Mouse (Mus musculus): ENCODE data around the gene Ercc6l2. TPM values are rescaled to one million over a fixed set of nuclear protein-coding genes. Genes with fewer than 3 reads are reported as not detected.

Ercc6l2 gene
- polyA plus RNA-seq, 1 experiment, result 3.7 TPM

DNA sequence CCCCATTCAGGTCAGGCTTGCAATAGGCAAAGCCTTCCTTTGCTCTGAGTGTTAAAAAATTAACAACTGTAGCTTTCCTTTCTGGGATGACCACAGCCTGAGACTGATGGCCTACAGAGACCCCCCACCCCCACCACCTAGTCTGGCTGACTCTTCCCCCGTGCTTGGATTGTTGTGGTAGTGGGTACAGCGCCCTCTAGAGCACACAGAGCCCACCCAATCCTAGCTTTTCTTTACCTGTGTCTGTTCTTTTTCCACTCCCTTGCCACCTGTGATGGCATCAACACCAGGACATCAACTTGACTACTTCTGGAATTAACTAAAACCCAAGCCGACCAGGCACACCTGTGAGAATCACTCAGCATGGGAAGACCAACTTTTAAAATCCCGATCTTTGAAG lies 92.4 kb downstream of the Ercc6l2 start:
- H3K4me3 ChIP-seq (ENCODE audit: insufficient read depth, low read depth, low read length), result no peak overlapping the region
- H3K27ac ChIP-seq (ENCODE audit: insufficient read depth, low read depth, low read length), result no peak overlapping the region
- no peaks in the 10 kb centered on the region for H3K36me3 ChIP-seq (ENCODE audit: control insufficient read depth, insufficient read depth, low read length)
- H3K27me3 ChIP-seq (replicated peaks; ENCODE audit: control insufficient read depth, insufficient read depth, low read length), result no peaks in the 10 kb centered on the region
- no peak for DNase-seq
- H3K4me1 ChIP-seq (ENCODE audit: control insufficient read depth, insufficient read depth, low read length), result no peaks in the 10 kb centered on the region
- WGBS, result 65% methylated on average over 4 of the region's 4 CpGs
- TF ChIP-seq CTCF (conservative IDR thresholded peaks at IDR 0.05; ENCODE audit: insufficient read depth, insufficient read length, low read depth, low read length), result no peak
- TF ChIP-seq POLR2A (IDR thresholded peaks at IDR 0.05; ENCODE audit: low read depth, low read length), result no peak

DNA sequence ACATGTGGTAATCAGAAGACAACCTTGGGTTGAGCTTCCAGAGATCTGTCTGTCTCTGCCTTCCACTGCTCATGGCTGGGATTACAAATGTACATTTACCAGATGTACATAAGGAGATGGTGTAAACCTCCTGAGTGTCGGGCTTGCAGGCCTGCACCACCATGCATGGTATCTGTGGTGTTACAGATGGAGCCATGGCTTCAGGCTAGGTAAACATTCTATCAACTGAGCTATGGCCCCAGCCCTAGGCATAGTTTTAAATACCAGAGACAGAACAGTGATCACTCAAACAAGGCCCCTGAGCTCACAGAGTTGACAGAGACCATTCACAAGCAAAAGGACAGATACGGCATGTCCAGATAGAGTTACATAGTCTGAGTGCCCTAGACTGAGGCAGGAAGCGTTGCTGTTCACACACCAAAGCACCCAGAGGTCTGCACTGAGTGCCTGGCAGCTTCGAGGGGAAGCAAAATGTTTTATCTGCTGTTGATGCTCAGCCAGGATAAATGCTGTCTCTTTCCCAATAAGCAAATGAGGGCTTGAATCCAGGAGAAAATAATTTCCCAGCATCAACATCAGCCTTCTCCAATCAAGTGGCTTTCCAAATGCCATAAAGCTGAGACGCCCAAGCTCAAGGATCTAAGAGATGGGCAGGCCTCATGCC lies 95.2 kb downstream of the Ercc6l2 start:
- H3K27me3 ChIP-seq (replicated peaks; ENCODE audit: control insufficient read depth, insufficient read depth, low read length), result no peaks in the 10 kb centered on the region
- no peak overlapping the region for H3K27ac ChIP-seq (ENCODE audit: insufficient read depth, low read depth, low read length)
- no peak for DNase-seq
- H3K4me3 ChIP-seq (ENCODE audit: insufficient read depth, low read depth, low read length), result no peak overlapping the region
- 82% methylated on average over 5 of the region's 5 CpGs for WGBS
- 0 out of 2 replicates have a peak, but pooled peaks cover 7% of the 10 kb centered on the region for H3K4me1 ChIP-seq (ENCODE audit: control insufficient read depth, insufficient read depth, low read length)
- no peaks in the 10 kb centered on the region for H3K36me3 ChIP-seq (ENCODE audit: control insufficient read depth, insufficient read depth, low read length)
- no peak for TF ChIP-seq CTCF (conservative IDR thresholded peaks at IDR 0.05; ENCODE audit: insufficient read depth, insufficient read length, low read depth, low read length)
- no peak for TF ChIP-seq POLR2A (IDR thresholded peaks at IDR 0.05; ENCODE audit: low read depth, low read length)

DNA sequence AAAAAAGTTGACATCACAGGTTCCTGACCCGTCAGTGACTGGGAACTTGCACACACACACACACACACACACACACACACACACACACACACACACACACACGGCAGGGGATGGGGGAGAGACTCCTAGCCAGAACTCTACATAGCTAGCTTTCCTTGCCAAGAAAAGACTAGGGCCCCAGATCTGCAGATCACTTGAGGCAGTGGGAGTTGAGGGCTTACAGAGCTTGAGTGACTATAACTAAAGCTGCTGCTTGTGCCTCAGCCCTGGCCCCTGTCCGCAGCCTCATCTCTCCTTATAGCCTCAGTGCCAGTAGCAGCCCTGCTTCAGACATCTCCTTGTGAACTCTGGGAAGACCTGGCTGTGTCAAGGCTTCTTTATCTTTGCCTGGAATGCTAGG lies 96.6 kb downstream of the Ercc6l2 start:
- H3K27me3 ChIP-seq (replicated peaks; ENCODE audit: control insufficient read depth, insufficient read depth, low read length), result no peaks in the 10 kb centered on the region
- no peak for DNase-seq
- H3K4me1 ChIP-seq (ENCODE audit: control insufficient read depth, insufficient read depth, low read length), result peaks cover 7% of the 10 kb centered on the region; the same call in 1 of the 2 replicates
- no peaks in the 10 kb centered on the region for H3K36me3 ChIP-seq (ENCODE audit: control insufficient read depth, insufficient read depth, low read length)
- H3K4me3 ChIP-seq (ENCODE audit: insufficient read depth, low read depth, low read length), result no peak overlapping the region
- TF ChIP-seq CTCF (conservative IDR thresholded peaks at IDR 0.05; ENCODE audit: insufficient read depth, insufficient read length, low read depth, low read length), result no peak
- TF ChIP-seq POLR2A (IDR thresholded peaks at IDR 0.05; ENCODE audit: low read depth, low read length), result no peak
- H3K27ac ChIP-seq (ENCODE audit: insufficient read depth, low read depth, low read length), result no peak overlapping the region
- WGBS, result 73% methylated on average over 3 of the region's 3 CpGs

DNA sequence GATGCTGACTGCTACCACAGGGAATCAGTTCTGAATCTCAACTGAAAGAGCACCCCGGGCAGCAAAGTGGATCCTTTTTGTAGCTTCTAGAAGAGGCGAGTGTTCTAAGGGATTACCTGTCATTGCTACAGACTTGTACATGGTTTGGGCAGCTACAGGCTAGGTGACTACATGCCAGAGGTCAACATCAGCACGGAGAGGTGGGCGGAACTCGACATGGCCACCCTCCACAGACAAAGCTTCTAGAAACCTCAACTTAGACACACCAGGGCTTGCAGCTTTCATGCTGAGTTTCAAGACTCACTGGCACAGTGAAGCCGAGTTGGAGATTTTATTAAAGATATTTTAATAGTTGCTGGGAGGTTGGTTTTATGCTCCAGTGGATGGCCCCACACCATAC lies 98.1 kb downstream of the Ercc6l2 start:
- Histone ChIP-seq H3K36me3 (ENCODE audit: control insufficient read depth, insufficient read depth, low read length) (no peaks in the 10 kb centered on the region), H3K27me3 (replicated peaks; ENCODE audit: control insufficient read depth, insufficient read depth, low read length) (no peaks in the 10 kb centered on the region), H3K4me1 (ENCODE audit: control insufficient read depth, insufficient read depth, low read length) (peaks cover 10% of the 10 kb centered on the region), H3K4me3 (ENCODE audit: insufficient read depth, low read depth, low read length) (no peak overlapping the region), H3K27ac (ENCODE audit: insufficient read depth, low read depth, low read length) (no peak overlapping the region)
- no peak for DNase-seq
- 86% methylated on average over 6 of the region's 6 CpGs for WGBS
- no peak for TF ChIP-seq CTCF (conservative IDR thresholded peaks at IDR 0.05; ENCODE audit: insufficient read depth, insufficient read length, low read depth, low read length)
- TF ChIP-seq POLR2A (IDR thresholded peaks at IDR 0.05; ENCODE audit: low read depth, low read length), result no peak

DNA sequence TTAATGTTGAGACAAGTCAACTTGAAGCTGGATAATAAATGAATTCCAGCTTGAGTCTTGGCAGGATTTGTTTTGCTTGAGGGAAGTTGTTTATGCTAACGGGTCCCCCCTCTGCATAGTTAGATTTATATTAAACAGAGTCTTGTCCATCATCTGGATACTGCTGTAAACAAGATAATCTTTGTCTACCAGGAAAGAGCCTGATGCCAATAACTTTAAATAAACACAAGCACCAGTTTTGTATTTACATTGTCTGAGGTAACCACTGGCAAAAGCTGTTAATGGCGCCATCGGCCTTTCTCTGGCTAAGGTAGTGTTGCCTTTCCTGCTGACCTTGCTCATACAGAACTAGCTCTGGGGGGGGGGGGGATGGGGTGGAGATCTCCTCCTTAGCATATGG lies 100.1 kb downstream of the Ercc6l2 start:
- Histone ChIP-seq H3K27me3 (replicated peaks; ENCODE audit: control insufficient read depth, insufficient read depth, low read length) (no peaks in the 10 kb centered on the region), H3K4me1 (ENCODE audit: control insufficient read depth, insufficient read depth, low read length) (peaks cover 19% of the 10 kb centered on the region), H3K4me3 (ENCODE audit: insufficient read depth, low read depth, low read length) (no peak overlapping the region), H3K36me3 (ENCODE audit: control insufficient read depth, insufficient read depth, low read length) (no peaks in the 10 kb centered on the region), H3K27ac (ENCODE audit: insufficient read depth, low read depth, low read length) (peak overlapping the region; percentile 22; the same call in 1 of the 2 replicates)
- no peak for DNase-seq
- TF ChIP-seq CTCF (conservative IDR thresholded peaks at IDR 0.05; ENCODE audit: insufficient read depth, insufficient read length, low read depth, low read length) (no peak), POLR2A (IDR thresholded peaks at IDR 0.05; ENCODE audit: low read depth, low read length) (no peak)
- WGBS, result 46% methylated on average over 3 of the region's 3 CpGs

DNA sequence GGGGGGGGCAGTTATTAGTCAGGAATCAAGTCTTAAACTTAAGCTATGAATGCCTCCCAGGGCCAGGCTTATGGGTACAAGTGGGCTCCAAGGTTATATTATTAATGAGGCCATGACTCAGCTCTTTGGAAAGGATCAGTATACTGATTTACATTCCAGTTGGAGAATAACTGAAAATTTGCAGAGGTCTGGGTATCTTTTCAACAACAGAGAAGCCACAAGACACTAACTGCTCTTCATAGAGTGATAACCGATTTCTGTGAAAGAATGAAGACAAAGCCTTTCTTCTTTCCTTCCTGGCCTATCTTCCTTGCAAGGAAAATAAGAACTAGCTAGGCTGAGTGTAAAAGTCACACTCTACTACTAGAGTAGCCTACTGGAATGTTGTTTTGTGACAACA lies 100.6 kb downstream of the Ercc6l2 start:
- Histone ChIP-seq H3K4me3 (ENCODE audit: insufficient read depth, low read depth, low read length) (no peak overlapping the region), H3K27ac (ENCODE audit: insufficient read depth, low read depth, low read length) (peak overlapping the region; percentile 79), H3K4me1 (ENCODE audit: control insufficient read depth, insufficient read depth, low read length) (peaks cover 19% of the 10 kb centered on the region), H3K27me3 (replicated peaks; ENCODE audit: control insufficient read depth, insufficient read depth, low read length) (no peaks in the 10 kb centered on the region), H3K36me3 (ENCODE audit: control insufficient read depth, insufficient read depth, low read length) (no peaks in the 10 kb centered on the region)
- TF ChIP-seq CTCF (conservative IDR thresholded peaks at IDR 0.05; ENCODE audit: insufficient read depth, insufficient read length, low read depth, low read length), result no peak
- WGBS, result 95% methylated on average over 1 of the region's 1 CpGs
- DNase-seq, result no peak

GRCm38 (mm10) chr13:63916568-63916967 lies 101.5 kb downstream of the Ercc6l2 start:
- no peaks in the 10 kb centered on the region for H3K27me3 ChIP-seq (replicated peaks; ENCODE audit: control insufficient read depth, insufficient read depth, low read length)
- no peak for DNase-seq
- no peaks in the 10 kb centered on the region for H3K36me3 ChIP-seq (ENCODE audit: control insufficient read depth, insufficient read depth, low read length)
- TF ChIP-seq CTCF (conservative IDR thresholded peaks at IDR 0.05; ENCODE audit: insufficient read depth, insufficient read length, low read depth, low read length), result no peak
- TF ChIP-seq POLR2A (IDR thresholded peaks at IDR 0.05; ENCODE audit: low read depth, low read length), result no peak
- H3K4me1 ChIP-seq (ENCODE audit: control insufficient read depth, insufficient read depth, low read length), result peaks cover 19% of the 10 kb centered on the region
- 92% methylated on average over 8 of the region's 8 CpGs for WGBS
- H3K27ac ChIP-seq (ENCODE audit: insufficient read depth, low read depth, low read length), result peak overlapping the region; percentile 88; the same call in 1 of the 2 replicates
- H3K4me3 ChIP-seq (ENCODE audit: insufficient read depth, low read depth, low read length), result no peak overlapping the region

All from kidney, adult 2 months (tissue).